Mouse (Mus musculus) activated CD4-positive, CD25-positive, alpha-beta regulatory T cell, adult 9 weeks (primary cell): Measurements from ENCODE around the gene Olfr521. TPM values are rescaled to one million over a fixed set of nuclear protein-coding genes. Genes with fewer than 3 reads are reported as not detected.

Experiments used
- polyA plus RNA-seq: library from polyadenylated mRNA; unstranded; fragments of 100-300 nt; shearing (Covaris generic); gene quantifications from one replicate; pipeline ENCODE4 v1.2.1, GENCODE M21; 2017

The Olfr521 gene
- polyA plus RNA-seq = not detected

DNA sequence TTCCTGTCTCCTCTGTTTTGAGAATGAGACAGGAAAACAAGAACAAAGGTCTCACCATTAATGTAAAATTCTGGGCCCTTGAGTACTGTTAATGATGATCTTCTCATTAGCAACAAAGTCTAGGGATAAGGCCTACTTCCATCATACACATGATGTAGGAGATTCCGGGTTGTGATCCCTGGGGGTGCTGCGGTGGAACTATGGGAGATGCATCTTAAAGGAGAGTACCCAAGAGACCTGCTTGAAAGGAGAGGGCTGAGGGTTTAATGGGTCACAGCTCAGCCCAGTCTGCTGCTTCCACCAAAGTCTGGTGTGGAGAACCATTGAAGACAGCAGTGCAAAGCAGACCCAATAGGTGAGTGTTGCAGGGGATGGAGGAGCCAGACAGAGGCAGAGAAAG lies at the start of gene Olfr521:
Gene Olfr521, plus strand, starts transcription at position 301 of the 400 bp plus-strand sequence.

DNA sequence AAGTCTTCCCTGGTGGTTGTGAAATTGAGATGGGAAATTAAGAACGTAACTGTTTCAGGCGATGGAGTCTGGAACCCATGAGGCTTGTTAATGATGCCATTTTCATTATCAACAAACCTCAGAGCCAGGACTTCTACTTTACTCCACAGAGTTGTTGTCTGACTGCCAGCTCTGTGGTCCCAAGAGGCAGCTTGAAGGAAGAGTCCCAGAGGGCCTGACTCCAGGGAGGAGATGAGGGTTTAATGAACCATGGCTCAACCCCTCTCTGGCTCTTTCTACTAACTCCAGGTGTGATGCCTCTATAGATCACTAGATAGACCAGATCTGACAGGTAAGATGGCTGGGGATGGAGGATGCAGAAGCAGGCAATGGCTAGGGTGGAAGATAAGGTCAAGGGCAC lies 33.3 kb upstream of the Olfr521 start, which contains the start of gene Olfr520:
Gene Olfr520, plus strand, starts transcription at position 301 of the 400 bp plus-strand sequence.

Other genes with a start within 250 kb of the Olfr521 start
- 21.6 TPM for gene Arrb1, start 228.0 kb upstream of the Olfr521 start, polyA plus RNA-seq
- gene Tpbgl, start 136.4 kb upstream of the Olfr521 start, polyA plus RNA-seq = not detected
- 0.37 TPM for gene Slco2b1, start 52.2 kb upstream of the Olfr521 start, polyA plus RNA-seq
- gene Olfr520, start 33.2 kb upstream of the Olfr521 start, polyA plus RNA-seq = not detected
- gene Neu3, start 64.9 kb downstream of the Olfr521 start, polyA plus RNA-seq = 35.1 TPM
- not detected for gene Xrra1, start 95.6 kb downstream of the Olfr521 start, polyA plus RNA-seq
- 502 TPM for gene Spcs2, start 100.0 kb downstream of the Olfr521 start, polyA plus RNA-seq
- 3.7 TPM for gene Rnf169, start 216.9 kb downstream of the Olfr521 start, polyA plus RNA-seq
- not detected for gene Chrdl2, start 242.7 kb downstream of the Olfr521 start, polyA plus RNA-seq